Mouse (Mus musculus) cerebellum, postnatal 25 days (tissue): ENCODE measurements around the gene Hdac9.
"Not testable (repeated sequence)": the region's sequence is repeated elsewhere in the genome, so short reads cannot be mapped to it uniquely, and the experiment has no call there.

Experiments used
- DNase-seq, 2 experiments: peaks; one replicate each; pipeline ENCODE4 v3.0.0; 2021; ENCODE audit warnings: mixed read lengths in 2 of 2

Gene Hdac9

GRCm38 (mm10) chr12:34481702-34482101, 435.2 kb downstream of the Hdac9 start:
- no peak for DNase-seq

GRCm38 (mm10) chr12:34472949-34473651, 443.8 kb downstream of the Hdac9 start:
- DNase-seq = no peak

- DNase-seq = no peak
These were observed 444.4 kb downstream of the Hdac9 start for GRCm38 (mm10) chr12:34472542-34472941.

GRCm38 (mm10) chr12:34461728-34462127, 455.2 kb downstream of the Hdac9 start:
- DNase-seq = peak in 1 of 2 experiments; percentile 35

- DNase-seq = no peak
These were observed 464.3 kb downstream of the Hdac9 start for GRCm38 (mm10) chr12:34452643-34453042.

- DNase-seq = peak in 1 of 2 experiments; percentile 41
These were observed 465.7 kb downstream of the Hdac9 start for GRCm38 (mm10) chr12:34451198-34451597.

- not testable (repeated sequence) for DNase-seq
These were observed 472.2 kb downstream of the Hdac9 start for GRCm38 (mm10) chr12:34444724-34445123.

- DNase-seq = no peak
These were observed 476.0 kb downstream of the Hdac9 start for GRCm38 (mm10) chr12:34440930-34441329.

- no peak for DNase-seq
These were observed 484.0 kb downstream of the Hdac9 start for GRCm38 (mm10) chr12:34432919-34433318.

- no peak for DNase-seq
These were observed 484.4 kb downstream of the Hdac9 start for GRCm38 (mm10) chr12:34432461-34432860.

- no peak for DNase-seq
These were observed 485.1 kb downstream of the Hdac9 start for GRCm38 (mm10) chr12:34431832-34432231.

GRCm38 (mm10) chr12:34425468-34425867, 491.4 kb downstream of the Hdac9 start:
- DNase-seq = no peak

- DNase-seq = no peak
These were observed 508.8 kb downstream of the Hdac9 start for GRCm38 (mm10) chr12:34408139-34408538.

- no peak for DNase-seq
These were observed 509.8 kb downstream of the Hdac9 start for GRCm38 (mm10) chr12:34407143-34407542.

- no peak for DNase-seq
These were observed 514.8 kb downstream of the Hdac9 start for GRCm38 (mm10) chr12:34402065-34402464.

- no peak for DNase-seq
These were observed 518.3 kb downstream of the Hdac9 start for GRCm38 (mm10) chr12:34398611-34399010.

- DNase-seq = no peak
These were observed 522.6 kb downstream of the Hdac9 start for GRCm38 (mm10) chr12:34394342-34394741.

- DNase-seq = no peak
These were observed 537.2 kb downstream of the Hdac9 start for GRCm38 (mm10) chr12:34379681-34380080.

GRCm38 (mm10) chr12:34378637-34379036, 538.3 kb downstream of the Hdac9 start:
- DNase-seq = no peak

- no peak for DNase-seq
These were observed 565.0 kb downstream of the Hdac9 start for GRCm38 (mm10) chr12:34351906-34352305.

GRCm38 (mm10) chr12:34347529-34347928, 569.4 kb downstream of the Hdac9 start:
- no peak for DNase-seq

GRCm38 (mm10) chr12:34342761-34343160, 574.1 kb downstream of the Hdac9 start:
- no peak for DNase-seq

- DNase-seq = no peak
These were observed 578.0 kb downstream of the Hdac9 start for GRCm38 (mm10) chr12:34338886-34339285.

- DNase-seq = no peak
These were observed 582.3 kb downstream of the Hdac9 start for GRCm38 (mm10) chr12:34334455-34335084.

- no peak for DNase-seq
These were observed 584.0 kb downstream of the Hdac9 start for GRCm38 (mm10) chr12:34332884-34333283.
